Mouse (Mus musculus): ENCODE results near the gene Gm47955. TPM values are rescaled to one million over a fixed set of nuclear protein-coding genes. Genes with fewer than 3 reads are reported as not detected.
"Not testable (repeated sequence)": the region's sequence is repeated elsewhere in the genome, so short reads cannot be mapped to it uniquely, and the experiment has no call there.

The Gm47955 gene
- not detected for polyA plus RNA-seq (2012; fragmentation: generic; extraction: Trizol)
- long read RNA-seq, experiment 1, result 0 reads
- long read RNA-seq, experiment 2, result 0 reads

DNA sequence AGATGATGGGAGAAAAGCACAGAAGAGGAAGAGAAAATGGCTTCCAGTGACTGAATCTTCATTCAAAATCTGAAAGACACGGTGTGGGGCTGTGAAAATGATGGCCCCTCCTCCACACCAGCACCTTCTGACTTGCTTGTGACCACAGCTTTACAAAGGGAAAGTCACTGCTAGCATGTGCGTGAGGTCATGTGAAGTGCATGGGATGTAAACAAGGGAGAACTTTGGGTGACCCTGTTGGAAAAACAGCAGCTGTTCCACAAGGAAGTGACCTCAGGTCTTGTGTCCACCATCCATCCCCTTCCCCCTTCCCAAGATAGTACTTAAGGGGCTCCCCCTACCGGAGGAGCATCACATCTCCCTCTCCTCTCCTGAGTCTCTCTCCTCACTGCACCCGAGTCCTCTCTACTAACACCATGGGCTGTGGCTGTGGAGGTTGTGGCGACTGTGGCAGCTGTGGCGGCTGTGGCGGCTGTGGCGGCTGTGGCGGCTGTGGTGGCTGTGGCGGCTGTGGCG, at the start of gene Gm47955:
TSS of gene Gm47955 (plus strand) at position 417 of the 516 bp plus-strand sequence.
- no peak for TF ChIP-seq CTCF (IDR thresholded peaks at IDR 0.05; ENCODE audit: control insufficient read depth, insufficient read depth, insufficient read length)
- TF ChIP-seq MAX (IDR thresholded peaks at IDR 0.05), result no peak
- TF ChIP-seq CEBPB (IDR thresholded peaks at IDR 0.05; ENCODE audit: low read depth), result no peak
- TF ChIP-seq MYOG (IDR thresholded peaks at IDR 0.05; ENCODE audit: control insufficient read depth, extremely low read depth, insufficient read length), result no peak
- no peak for TF ChIP-seq MYOD1 (IDR thresholded peaks at IDR 0.05; ENCODE audit: control insufficient read depth, insufficient read length, low read depth)
- no peak for TF ChIP-seq USF1 (IDR thresholded peaks at IDR 0.05; ENCODE audit: low read depth)
- TF ChIP-seq FOSL1 (IDR thresholded peaks at IDR 0.05; ENCODE audit: insufficient read depth, low read length, poor library complexity, severe bottlenecking), result no peak
- Histone ChIP-seq H3K4me3 (ENCODE audit: insufficient read depth, poor library complexity, severe bottlenecking) (no peak within 1 kb of the TSS), H3K36me3 (ENCODE audit: control insufficient read depth, insufficient read depth) (no peaks in the 10 kb centered on the region), H3K79me3 (ENCODE audit: low read depth) (no peaks in the 10 kb centered on the region), H3ac (ENCODE audit: control insufficient read depth, insufficient read length, low read depth) (no peak within 1 kb of the TSS), H3K79me2 (ENCODE audit: control insufficient read depth, insufficient read depth) (no peaks in the 10 kb centered on the region), H3K27me3 (ENCODE audit: control insufficient read depth, insufficient read depth, insufficient read length) (no peaks in the 10 kb centered on the region)

DNA sequence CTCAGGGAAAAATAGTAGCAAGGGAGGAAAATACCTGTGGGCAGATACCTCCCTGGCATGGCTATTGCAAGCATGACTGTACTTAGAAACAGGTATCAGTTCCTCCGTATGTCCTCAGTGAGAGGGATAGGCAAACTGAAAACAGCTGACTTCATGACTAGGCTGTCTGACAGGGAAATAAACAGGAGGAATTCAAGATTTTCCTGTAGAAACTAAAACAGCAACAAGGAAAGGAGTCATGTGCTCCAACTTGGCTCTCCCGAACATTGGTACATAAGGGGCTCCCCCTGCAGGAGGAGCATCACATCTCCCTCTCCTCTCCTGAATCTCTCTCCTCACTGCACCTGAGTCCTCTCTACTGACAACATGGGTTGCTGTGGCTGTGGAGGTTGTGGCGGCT, 47.1 kb upstream of the Gm47955 start, which contains the start of gene A030005L19Rik:
TSS of gene A030005L19Rik (plus strand) at position 301 of the 400 bp plus-strand sequence.
- no peak within 1 kb of the TSS for H3ac ChIP-seq (ENCODE audit: control insufficient read depth, insufficient read length, low read depth)
- no peaks in the 10 kb centered on the region for H3K27me3 ChIP-seq (ENCODE audit: control insufficient read depth, insufficient read depth, insufficient read length)
- H3K4me3 ChIP-seq (ENCODE audit: insufficient read depth, poor library complexity, severe bottlenecking), result no peak within 1 kb of the TSS
- no peaks in the 10 kb centered on the region for H3K36me3 ChIP-seq (ENCODE audit: control insufficient read depth, insufficient read depth)
- no peaks in the 10 kb centered on the region for H3K79me2 ChIP-seq (ENCODE audit: control insufficient read depth, insufficient read depth)
- TF ChIP-seq MAX (IDR thresholded peaks at IDR 0.05) (no peak), USF1 (IDR thresholded peaks at IDR 0.05; ENCODE audit: low read depth) (no peak), CEBPB (IDR thresholded peaks at IDR 0.05; ENCODE audit: low read depth) (no peak), MYOG (IDR thresholded peaks at IDR 0.05; ENCODE audit: control insufficient read depth, extremely low read depth, insufficient read length) (no peak), MYOD1 (IDR thresholded peaks at IDR 0.05; ENCODE audit: control insufficient read depth, insufficient read length, low read depth) (no peak), FOSL1 (IDR thresholded peaks at IDR 0.05; ENCODE audit: insufficient read depth, low read length, poor library complexity, severe bottlenecking) (no peak), CTCF (IDR thresholded peaks at IDR 0.05; ENCODE audit: control insufficient read depth, insufficient read depth, insufficient read length) (no peak)
- no peaks in the 10 kb centered on the region for H3K79me3 ChIP-seq (ENCODE audit: low read depth)

DNA sequence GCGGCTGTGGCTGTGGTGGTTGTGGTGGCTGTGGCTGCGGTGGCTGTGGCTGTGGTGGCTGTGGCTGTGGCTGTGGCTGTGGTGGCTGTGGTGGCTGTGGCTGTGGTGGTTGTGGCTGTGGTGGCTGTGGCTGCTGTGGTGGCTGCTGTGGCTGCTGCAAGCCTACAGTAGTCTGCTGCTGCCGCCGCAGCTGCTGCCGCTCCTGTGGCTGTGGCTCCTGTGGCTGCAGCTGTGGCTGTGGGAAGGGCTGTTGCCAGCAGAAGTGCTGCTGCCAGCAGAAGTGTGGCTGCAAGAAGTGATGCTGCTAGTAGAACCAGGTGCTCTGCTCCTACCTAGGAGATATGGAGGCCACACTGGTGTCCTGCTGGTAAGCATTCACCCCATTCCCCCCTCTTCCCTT, 46.7 kb upstream of the Gm47955 start:
- not testable (repeated sequence) for H3K79me3 ChIP-seq (ENCODE audit: low read depth); H3K79me2 ChIP-seq (ENCODE audit: control insufficient read depth, insufficient read depth); H3ac ChIP-seq (ENCODE audit: control insufficient read depth, insufficient read length, low read depth); H3K27me3 ChIP-seq (ENCODE audit: control insufficient read depth, insufficient read depth, insufficient read length); H3K4me3 ChIP-seq (ENCODE audit: insufficient read depth, poor library complexity, severe bottlenecking); H3K36me3 ChIP-seq (ENCODE audit: control insufficient read depth, insufficient read depth)

DNA sequence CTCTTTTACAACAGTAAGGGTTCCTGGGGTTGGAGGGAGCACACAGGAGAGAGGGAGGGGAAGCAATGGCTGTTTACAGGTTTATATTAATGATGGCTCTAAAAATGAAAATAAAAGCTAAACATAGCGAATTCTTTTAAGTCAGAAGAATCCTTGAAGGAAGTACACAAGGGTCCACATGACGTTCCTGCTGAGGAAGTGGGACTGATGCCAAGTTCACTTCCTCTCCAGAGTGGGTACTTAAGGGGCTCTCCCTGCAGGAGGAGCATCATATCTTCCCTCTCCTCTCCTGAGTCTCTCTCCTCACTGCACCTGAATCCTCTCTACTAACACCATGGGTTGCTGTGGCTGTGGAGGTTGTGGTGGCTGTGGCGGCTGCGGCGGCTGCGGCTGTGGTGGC, 35.4 kb upstream of the Gm47955 start, which contains the start of gene A030014E15Rik:
TSS of gene A030014E15Rik (plus strand) at position 268 of the 400 bp plus-strand sequence.
- TF ChIP-seq MAX (IDR thresholded peaks at IDR 0.05) (no peak), FOSL1 (IDR thresholded peaks at IDR 0.05; ENCODE audit: insufficient read depth, low read length, poor library complexity, severe bottlenecking) (no peak), CTCF (IDR thresholded peaks at IDR 0.05; ENCODE audit: control insufficient read depth, insufficient read depth, insufficient read length) (no peak), MYOD1 (IDR thresholded peaks at IDR 0.05; ENCODE audit: control insufficient read depth, insufficient read length, low read depth) (no peak), MYOG (IDR thresholded peaks at IDR 0.05; ENCODE audit: control insufficient read depth, extremely low read depth, insufficient read length) (no peak)

DNA sequence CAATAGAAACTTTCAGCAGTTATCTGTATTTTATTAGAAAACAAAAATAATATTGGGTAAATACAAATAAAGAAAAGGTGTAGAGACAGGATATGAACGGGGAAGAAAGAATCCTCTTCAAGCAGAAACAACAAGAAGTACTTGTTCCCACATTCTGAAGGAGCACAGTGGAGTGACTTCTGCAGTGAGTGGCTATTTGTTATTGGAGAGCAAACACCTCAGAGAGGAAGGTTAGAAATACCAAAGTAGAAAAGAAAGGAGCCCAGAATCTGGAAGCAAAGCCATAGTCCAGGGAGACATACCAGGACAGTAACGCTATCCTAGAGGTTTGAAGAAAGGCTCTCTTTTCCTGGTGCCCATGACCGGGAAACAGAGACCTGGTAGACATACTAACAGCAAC, 29.5 kb upstream of the Gm47955 start:
- H3K27me3 ChIP-seq (ENCODE audit: control insufficient read depth, insufficient read depth, insufficient read length), result peaks cover 16% of the 10 kb centered on the region
- H3K79me3 ChIP-seq (ENCODE audit: low read depth); H3K4me3 ChIP-seq (ENCODE audit: insufficient read depth, poor library complexity, severe bottlenecking); H3K36me3 ChIP-seq (ENCODE audit: control insufficient read depth, insufficient read depth); H3K79me2 ChIP-seq (ENCODE audit: control insufficient read depth, insufficient read depth); H3ac ChIP-seq (ENCODE audit: control insufficient read depth, insufficient read length, low read depth): not testable (repeated sequence)

More for the DNA sequence above, 35.4 kb upstream of the Gm47955 start, which contains the start of gene A030014E15Rik:
- Histone ChIP-seq H3ac (ENCODE audit: control insufficient read depth, insufficient read length, low read depth) (no peak within 1 kb of the TSS), H3K27me3 (ENCODE audit: control insufficient read depth, insufficient read depth, insufficient read length) (peaks cover 14% of the 10 kb centered on the region), H3K4me3 (ENCODE audit: insufficient read depth, poor library complexity, severe bottlenecking) (no peak within 1 kb of the TSS), H3K36me3 (ENCODE audit: control insufficient read depth, insufficient read depth) (no peaks in the 10 kb centered on the region), H3K79me3 (ENCODE audit: low read depth) (no peaks in the 10 kb centered on the region), H3K79me2 (ENCODE audit: control insufficient read depth, insufficient read depth) (no peaks in the 10 kb centered on the region)

DNA sequence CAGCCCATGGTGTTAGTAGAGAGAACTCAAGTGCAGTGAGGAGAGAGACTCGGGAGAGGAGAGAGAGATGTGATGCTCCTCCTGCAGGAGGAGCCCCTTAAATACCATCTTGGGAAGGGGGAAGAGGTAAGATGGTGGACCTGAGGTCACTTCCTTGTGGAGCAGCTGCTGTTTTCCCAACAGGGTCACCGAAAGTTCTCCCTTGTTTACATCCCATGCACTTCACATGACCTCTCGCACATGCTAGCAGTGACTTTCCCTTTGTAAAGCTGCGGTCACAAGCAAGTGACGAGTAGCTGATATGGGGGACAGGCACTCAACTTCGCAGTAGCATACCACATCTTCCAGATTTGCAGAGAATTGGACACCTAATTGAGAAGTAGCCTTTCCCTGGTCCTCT, 28.8 kb upstream of the Gm47955 start, which contains the start of gene Gm6217:
TSS of gene Gm6217 (minus strand) at position 74 of the 400 bp plus-strand sequence.
- H3K79me3 ChIP-seq (ENCODE audit: low read depth); H3K36me3 ChIP-seq (ENCODE audit: control insufficient read depth, insufficient read depth); H3K4me3 ChIP-seq (ENCODE audit: insufficient read depth, poor library complexity, severe bottlenecking); H3ac ChIP-seq (ENCODE audit: control insufficient read depth, insufficient read length, low read depth); H3K79me2 ChIP-seq (ENCODE audit: control insufficient read depth, insufficient read depth): not testable (repeated sequence)
- H3K27me3 ChIP-seq (ENCODE audit: control insufficient read depth, insufficient read depth, insufficient read length), result peaks cover 16% of the 10 kb centered on the region

Measured in C2C12 (cell line).